Mouse (Mus musculus): Measurements from ENCODE around the gene Tmem108.

DNA sequence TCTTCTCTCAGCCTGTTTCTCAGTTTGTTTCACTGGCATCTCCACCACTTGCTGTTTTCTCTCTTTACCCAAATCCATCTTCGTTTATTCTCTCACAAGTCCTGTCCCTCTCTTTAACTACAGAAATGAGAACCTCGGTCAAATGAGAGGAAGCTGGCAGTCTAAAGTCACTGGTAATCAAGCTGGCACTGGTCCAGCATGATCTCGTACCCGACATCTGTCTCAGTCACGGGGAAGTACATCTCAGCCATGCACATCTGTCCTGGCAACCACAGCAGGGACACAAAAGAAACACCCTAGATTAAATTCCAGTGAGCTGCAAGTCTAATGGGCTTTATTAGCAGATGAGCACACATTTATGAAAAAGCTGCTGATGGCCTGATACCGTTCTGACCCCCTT lies 206.3 kb downstream of the Tmem108 start:
- TF ChIP-seq CTCF (IDR thresholded peaks at IDR 0.05; ENCODE audit: borderline replicate concordance, extremely low read depth, insufficient read depth, insufficient read length) (no peak), POLR2A (IDR thresholded peaks at IDR 0.05; ENCODE audit: borderline replicate concordance, extremely low read depth, insufficient read depth, insufficient read length, poor library complexity, severe bottlenecking) (no peak)

Measured in brain, embryonic 14.5 days (tissue).